Mouse (Mus musculus): Measurements from ENCODE around the gene Myrip.

- no peak for TF ChIP-seq ZNF384 (IDR thresholded peaks at IDR 0.05; ENCODE audit: low read depth, low read length)
- no peak for TF ChIP-seq HCFC1 (IDR thresholded peaks at IDR 0.05; ENCODE audit: borderline replicate concordance, insufficient read depth, low read length)
- TF ChIP-seq ZC3H11A (IDR thresholded peaks at IDR 0.05; ENCODE audit: borderline replicate concordance, low read depth, low read length) = no peak
- no peak for TF ChIP-seq CHD2 (IDR thresholded peaks at IDR 0.05; ENCODE audit: low read depth, low read length)
- TF ChIP-seq MAFK (IDR thresholded peaks at IDR 0.05; ENCODE audit: insufficient read depth, low read depth, low read length) = no peak
These were observed 210.5 kb downstream of the Myrip start for GRCm38 (mm10) chr9:120511781-120512180.

Data from ES-E14 (cell line).